ENCODE assay signal across 28 mouse cellular contexts in the genomic region with DNA sequence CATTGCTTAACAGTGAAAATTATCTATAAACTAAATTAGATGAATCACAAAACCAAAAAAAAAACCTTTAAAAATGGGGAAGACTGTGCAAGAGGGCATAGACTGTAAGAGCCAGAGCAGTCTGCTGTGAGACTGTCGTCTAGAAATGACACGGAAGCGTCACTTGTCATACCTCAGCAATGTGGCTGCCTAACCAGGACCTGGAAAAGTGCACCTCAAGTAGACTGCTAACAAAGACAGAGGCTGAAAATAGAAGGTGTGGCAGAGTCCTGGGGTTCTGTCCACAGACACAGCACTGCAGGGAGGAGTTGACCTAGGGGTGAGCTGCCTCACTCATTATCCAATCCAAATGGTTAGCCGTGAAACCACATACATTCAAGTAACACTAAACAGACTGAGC. TPM values are rescaled to one million over a fixed set of nuclear protein-coding genes. Genes with fewer than 3 reads are reported as not detected.
A peak's percentile ranks its signal among the peaks of the same experiment; 100 is the strongest.
DNase-seq lines count a peak whose midpoint lies in the region; ATAC-seq lines count a peak whose summit lies in the region.
"Had no signal": no experiment of that assay in that cellular context is flagged by ENCODE, and none has a peak within 500 bp of the region (broad histone marks: within the 10 kb centered on the region; RNA-seq: fewer than 3 reads in every experiment).

No protein-coding gene starts in this region.

- peak; percentile 50; the same call in 1 of the 2 replicates for ATAC-seq in heart, embryonic 15.5 days (replicated peaks; ENCODE audit: insufficient number of reproducible peaks, insufficient read depth, low FRiP score, low read depth)
- ATAC-seq in heart, embryonic 12.5 days (ENCODE audit: insufficient number of reproducible peaks, low FRiP score): no peak
- ATAC-seq in megakaryocyte, adult 5-6 weeks (ENCODE audit: poor library complexity, severe bottlenecking): peak; percentile 31; the same call in 1 of the 2 replicates
- ATAC-seq: forebrain, embryonic 13.5 days; liver, postnatal 0 days; midbrain, embryonic 16.5 days; Patski had no signal

- H3K27ac ChIP-seq in heart, embryonic 15.5 days: no peak overlapping the region; the same call in 1 of the 2 replicates
- no peak overlapping the region for H3K27ac ChIP-seq in heart, embryonic 12.5 days (ENCODE audit: poor library complexity, severe bottlenecking)
- H3K27ac ChIP-seq in brown adipose tissue, adult 24 weeks (replicated peaks; ENCODE audit: low read depth, low read length): peak overlapping the region; percentile 92
- no peak overlapping the region for H3K27ac ChIP-seq in embryonic facial prominence, embryonic 10.5 days (replicated peaks)
- H3K27ac ChIP-seq: forebrain, embryonic 13.5 days; hindbrain, embryonic 14.5 days; limb, embryonic 12.5 days; midbrain, embryonic 10.5 days; neural tube, embryonic 12.5 days; stomach, embryonic 15.5 days had no signal

- no peaks in the 10 kb centered on the region for H3K9me3 ChIP-seq in heart, embryonic 15.5 days (replicated peaks)
- H3K9me3 ChIP-seq in heart, embryonic 12.5 days (replicated peaks): no peaks in the 10 kb centered on the region
- no peaks in the 10 kb centered on the region for H3K9me3 ChIP-seq in embryonic facial prominence, embryonic 10.5 days
- H3K9me3 ChIP-seq: forebrain, embryonic 13.5 days; G1E; limb, embryonic 12.5 days; midbrain, embryonic 10.5 days; neural tube, embryonic 12.5 days; stomach, embryonic 15.5 days had no signal

- H3K4me3 ChIP-seq in heart, embryonic 15.5 days: no peak overlapping the region
- H3K4me3 ChIP-seq in heart, embryonic 12.5 days: no peak overlapping the region
- no peak overlapping the region for H3K4me3 ChIP-seq in brown adipose tissue, adult 24 weeks (ENCODE audit: insufficient read depth, low read depth, low read length)
- no peak overlapping the region for H3K4me3 ChIP-seq in embryonic facial prominence, embryonic 10.5 days
- H3K4me3 ChIP-seq: forebrain, embryonic 13.5 days; limb, embryonic 12.5 days; midbrain, embryonic 10.5 days; myocyte; neural tube, embryonic 12.5 days; stomach, embryonic 15.5 days had no signal

- H3K36me3 ChIP-seq in heart, embryonic 15.5 days: peaks cover 13% of the 10 kb centered on the region; the same call in 1 of the 2 replicates
- H3K36me3 ChIP-seq in heart, embryonic 12.5 days: peaks cover 27% of the 10 kb centered on the region
- H3K36me3 ChIP-seq in embryonic facial prominence, embryonic 10.5 days (replicated peaks): peaks cover 81% of the 10 kb centered on the region

- no peak overlapping the region for H3K9ac ChIP-seq in heart, embryonic 15.5 days
- no peak overlapping the region for H3K9ac ChIP-seq in heart, embryonic 12.5 days
- H3K9ac ChIP-seq: forebrain, embryonic 13.5 days; hindbrain, embryonic 14.5 days; limb, embryonic 12.5 days; liver, postnatal 0 days; neural tube, embryonic 12.5 days; stomach, embryonic 15.5 days had no signal

- 47% methylated on average over 4 of the region's 4 CpGs for WGBS in heart, embryonic 15.5 days
- 71% methylated on average over 4 of the region's 4 CpGs for WGBS in heart, embryonic 12.5 days
- WGBS in embryonic facial prominence, embryonic 10.5 days: 96% methylated on average over 4 of the region's 4 CpGs

- H3K4me1 ChIP-seq in heart, embryonic 15.5 days (replicated peaks): 0 out of 2 replicates have a peak, but pooled peaks cover 2% of the 10 kb centered on the region
- peaks cover 5% of the 10 kb centered on the region; the same call in 1 of the 2 replicates for H3K4me1 ChIP-seq in heart, embryonic 12.5 days (replicated peaks)
- H3K4me1 ChIP-seq in brown adipose tissue, adult 24 weeks (ENCODE audit: control insufficient read depth, insufficient read depth, insufficient read length, low read length): peaks cover 2% of the 10 kb centered on the region; the same call in 1 of the 2 replicates
- H3K4me1 ChIP-seq in embryonic facial prominence, embryonic 10.5 days: no peaks in the 10 kb centered on the region
- H3K4me1 ChIP-seq: forebrain, embryonic 13.5 days; limb, embryonic 12.5 days; midbrain, embryonic 10.5 days; neural tube, embryonic 12.5 days; stomach, embryonic 15.5 days had no signal

- peak; percentile 78 for DNase-seq in heart, adult 11 months
- no peak for DNase-seq in heart, adult 8-10 months (ENCODE audit: low spot score)
- no peak for DNase-seq in right cerebral cortex, postnatal 36 days (ENCODE audit: low spot score in 2 of 2)
- DNase-seq in embryonic facial prominence, embryonic 10.5 days (ENCODE audit: low spot score): no peak
- DNase-seq: adrenal gland, postnatal 14 days; cerebellum, adult 18-20 months; cerebellum, postnatal 10 days; gastrocnemius, postnatal 14 days; kidney, adult 9 months; kidney, postnatal 10 days; liver, postnatal 0 days; lung, postnatal 10 days; thymus, postnatal 14 days had no signal

- no peak overlapping the region for H3K4me2 ChIP-seq in heart, embryonic 15.5 days
- H3K4me2 ChIP-seq in heart, embryonic 12.5 days: no peak overlapping the region
- H3K4me2 ChIP-seq: forebrain, embryonic 13.5 days; hindbrain, embryonic 14.5 days; limb, embryonic 12.5 days; liver, embryonic 11.5 days; neural tube, embryonic 12.5 days; stomach, embryonic 15.5 days had no signal

- no peaks in the 10 kb centered on the region for H3K27me3 ChIP-seq in heart, embryonic 15.5 days
- H3K27me3 ChIP-seq in heart, embryonic 12.5 days (replicated peaks): no peaks in the 10 kb centered on the region
- no peaks in the 10 kb centered on the region for H3K27me3 ChIP-seq in embryonic facial prominence, embryonic 10.5 days (replicated peaks; ENCODE audit: low read depth, poor library complexity, severe bottlenecking)
- H3K27me3 ChIP-seq: forebrain, embryonic 13.5 days; limb, embryonic 12.5 days; neural tube, embryonic 12.5 days; Patski; stomach, embryonic 15.5 days had no signal

RNA-seq across cellular contexts. Expression of gene Gins1, which starts 17.0 kb away (rescaled TPM):
- total RNA-seq in heart, adult 8-10 months (2022): 1 to 10 TPM; 3.6 to 5.8 (median 4.7) TPM
- polyA plus RNA-seq in heart, embryonic 15.5 days (2015; fragmentation: Nextera tagmentation; extraction: Ambion mirVana): 21.8 and 23.5 TPM in 2 replicates
- polyA plus RNA-seq in heart, embryonic 12.5 days (2016; fragmentation: Nextera tagmentation; extraction: Ambion mirVana): 30.5 and 34.2 TPM in 2 replicates
- polyA plus RNA-seq in brown adipose tissue, adult 24 weeks (2012; ENCODE audit: insufficient read depth, insufficient read length, missing spikeins): 3.6 and 3.8 TPM in 2 replicates
- total RNA-seq in megakaryocyte, adult 5-6 weeks (2015): 53.1 and 69.5 TPM in 2 replicates
- total RNA-seq in megakaryocyte, adult 5-6 weeks (2017): 69.8 and 78.7 TPM in 2 replicates
- 74.1 and 76.0 TPM in 2 replicates for polyA plus RNA-seq in embryonic facial prominence, embryonic 10.5 days (2016; fragmentation: Nextera tagmentation; extraction: Ambion mirVana)

RNA-seq across cellular contexts. Expression of gene Abhd12, which starts 17.6 kb away (rescaled TPM):
- 10 to 100 TPM; 46.3 to 48.8 (median 47.5) TPM for total RNA-seq in heart, adult 8-10 months (2022)
- polyA plus RNA-seq in heart, embryonic 15.5 days (2015; fragmentation: Nextera tagmentation; extraction: Ambion mirVana): 34.5 and 45.4 TPM in 2 replicates
- 47.9 and 49.2 TPM in 2 replicates for polyA plus RNA-seq in heart, embryonic 12.5 days (2016; fragmentation: Nextera tagmentation; extraction: Ambion mirVana)
- 32.4 and 57.2 TPM in 2 replicates for polyA plus RNA-seq in brown adipose tissue, adult 24 weeks (2012; ENCODE audit: insufficient read depth, insufficient read length, missing spikeins)
- 37.6 and 51.0 TPM in 2 replicates for total RNA-seq in megakaryocyte, adult 5-6 weeks (2015)
- total RNA-seq in megakaryocyte, adult 5-6 weeks (2017): 47.4 and 100 TPM in 2 replicates
- 46.0 and 51.3 TPM in 2 replicates for polyA plus RNA-seq in embryonic facial prominence, embryonic 10.5 days (2016; fragmentation: Nextera tagmentation; extraction: Ambion mirVana)
